Mouse (Mus musculus) MEL (cell line): ENCODE data around the gene Btnl10. TPM values are rescaled to one million over a fixed set of nuclear protein-coding genes. Genes with fewer than 3 reads are reported as not detected.

Source experiments
- DNase-seq: peaks from one replicate; pipeline ENCODE4 v3.0.0; 2011; ENCODE audit warnings: low read depth, low spot score
- H3K27ac ChIP-seq: 2 replicates; pipeline ENCODE4 v1.5.1; 2012; ENCODE audit warnings: low read depth, mild to moderate bottlenecking, control low read depth, low read length, moderate library complexity; ENCODE audit not compliant: control insufficient read depth
- H3K27me3 ChIP-seq, 2 experiments: fragments of 150-350 bp in 1 of 2; sonication (generic) in 1 of 2; 2 replicates each; pipeline ENCODE4 v1.6.1; 2012; ENCODE audit warnings: low read length in 2 of 2, mild to moderate bottlenecking in 2 of 2, improper control_type of control experiment in 1 of 2, moderate library complexity in 1 of 2; ENCODE audit not compliant: insufficient read depth in 2 of 2, control insufficient read depth in 1 of 2
- H3K36me3 ChIP-seq, 2 experiments: 2 replicates each; pipeline ENCODE4 v1.6.1; 2012 to 2014; ENCODE audit warnings: low read length in 2 of 2, improper control_type of control experiment in 1 of 2, inconsistent platforms in 1 of 2, mild to moderate bottlenecking in 1 of 2; ENCODE audit not compliant: insufficient read depth in 2 of 2, control insufficient read depth in 1 of 2
- H3K4me1 ChIP-seq, 2 experiments: fragments of 150-350 bp in 1 of 2; sonication (generic) in 1 of 2; 2 replicates each; pipeline ENCODE4 v1.6.1; 2012; ENCODE audit warnings: low read length in 2 of 2, improper control_type of control experiment in 1 of 2, mild to moderate bottlenecking in 1 of 2; ENCODE audit not compliant: insufficient read depth in 2 of 2, control insufficient read depth in 1 of 2
- H3K4me3 ChIP-seq, 2 experiments: fragments of 150-350 bp in 1 of 2; sonication (generic) in 1 of 2; 2 replicates each; pipeline ENCODE4 v1.5.1; 2012; ENCODE audit warnings: low read depth in 2 of 2, low read length in 2 of 2, mild to moderate bottlenecking in 2 of 2, moderate library complexity in 2 of 2, control low read depth in 1 of 2, improper control_type of control experiment in 1 of 2; ENCODE audit not compliant: control insufficient read depth in 1 of 2, insufficient read depth in 1 of 2
- H3K79me2 ChIP-seq: 2 replicates; pipeline ENCODE4 v1.6.1; 2012; ENCODE audit warnings: mild to moderate bottlenecking, low read length, moderate library complexity; ENCODE audit not compliant: control insufficient read depth, poor library complexity, insufficient read depth
- H3K9ac ChIP-seq: 2 replicates; pipeline ENCODE4 v1.6.1; 2012; ENCODE audit warnings: low read depth, mild to moderate bottlenecking, control low read depth, low read length, moderate library complexity; ENCODE audit not compliant: control insufficient read depth, poor library complexity, severe bottlenecking
- H3K9me3 ChIP-seq: fragments of 150-350 bp; sonication (generic); replicated peaks from 2 replicates; pipeline ENCODE4 v1.6.1; 2012; ENCODE audit warnings: mild to moderate bottlenecking, low read length, improper control_type of control experiment, moderate library complexity; ENCODE audit not compliant: insufficient read depth
- CHD1 ChIP-seq: IDR thresholded peaks from 2 replicates; pipeline ENCODE4 v1.6.1; 2012; ENCODE audit warnings: low read depth, mild to moderate bottlenecking, inconsistent platforms, low read length, improper control_type of control experiment
- CHD2 ChIP-seq: IDR thresholded peaks from 2 replicates; pipeline ENCODE4 v1.6.1; 2011; ENCODE audit warnings: low read length, improper control_type of control experiment
- CTCF ChIP-seq, 3 experiments: IDR thresholded peaks in 2 of 3; conservative IDR thresholded peaks in 1 of 3; 2 replicates each; pipeline ENCODE4 v1.5.1; 2011 to 2012; ENCODE audit warnings: low read length in 3 of 3, low read depth in 2 of 3, mild to moderate bottlenecking in 2 of 3, improper control_type of control experiment in 1 of 3, inconsistent platforms in 1 of 3, mixed read lengths in 1 of 3, moderate library complexity in 1 of 3; ENCODE audit not compliant: control insufficient read depth in 1 of 3, insufficient read depth in 1 of 3, poor library complexity in 1 of 3, severe bottlenecking in 1 of 3
- E2F4 ChIP-seq: IDR thresholded peaks from 2 replicates; pipeline ENCODE4 v1.6.1; 2011; ENCODE audit warnings: low read depth, low read length, improper control_type of control experiment, borderline replicate concordance
- ELF1 ChIP-seq: IDR thresholded peaks from 2 replicates; pipeline ENCODE4 v1.6.1; 2014; ENCODE audit warnings: low read depth, mild to moderate bottlenecking, inconsistent platforms, low read length, improper control_type of control experiment, moderate library complexity
- EP300 ChIP-seq, 2 experiments: IDR thresholded peaks; 2 replicates each; pipeline ENCODE4 v1.6.1; 2011; ENCODE audit warnings: improper control_type of control experiment in 2 of 2, low read length in 2 of 2, low read depth in 1 of 2, mild to moderate bottlenecking in 1 of 2
- ETS1 ChIP-seq: IDR thresholded peaks from 2 replicates; pipeline ENCODE4 v1.6.1; 2012; ENCODE audit warnings: low read depth, mild to moderate bottlenecking, inconsistent platforms, low read length, improper control_type of control experiment, moderate library complexity
- HCFC1 ChIP-seq: IDR thresholded peaks from 2 replicates; pipeline ENCODE4 v1.6.1; 2012; ENCODE audit warnings: low read depth, mild to moderate bottlenecking, inconsistent platforms, low read length, improper control_type of control experiment, moderate library complexity
- KAT2A ChIP-seq: conservative IDR thresholded peaks from 2 replicates; pipeline ENCODE4 v1.6.1; 2012; ENCODE audit warnings: low read depth, low read length, improper control_type of control experiment, inconsistent platforms
- MAFK ChIP-seq: IDR thresholded peaks from 2 replicates; pipeline ENCODE4 v1.6.1; 2011; ENCODE audit warnings: low read depth, mild to moderate bottlenecking, low read length, improper control_type of control experiment, borderline replicate concordance
- MAZ ChIP-seq: IDR thresholded peaks from 2 replicates; pipeline ENCODE4 v1.6.1; 2012; ENCODE audit warnings: low read depth, mild to moderate bottlenecking, inconsistent platforms, low read length, improper control_type of control experiment
- MXI1 ChIP-seq: IDR thresholded peaks from 2 replicates; pipeline ENCODE4 v1.6.1; 2011; ENCODE audit warnings: mild to moderate bottlenecking, low read depth, low read length, improper control_type of control experiment
- MYB ChIP-seq: IDR thresholded peaks from 2 replicates; pipeline ENCODE4 v1.6.1; 2011; ENCODE audit warnings: mild to moderate bottlenecking, low read depth, low read length, improper control_type of control experiment
- MYC ChIP-seq: IDR thresholded peaks from 2 replicates; pipeline ENCODE4 v1.6.1; 2011; ENCODE audit warnings: low read depth, mild to moderate bottlenecking, low read length, improper control_type of control experiment, moderate library complexity
- NELFE ChIP-seq: IDR thresholded peaks from 2 replicates; pipeline ENCODE4 v1.6.1; 2011; ENCODE audit warnings: low read depth, low read length, improper control_type of control experiment
- NRF1 ChIP-seq: IDR thresholded peaks from 2 replicates; pipeline ENCODE4 v1.6.1; 2014; ENCODE audit warnings: low read depth, mild to moderate bottlenecking, inconsistent platforms, low read length, improper control_type of control experiment, moderate library complexity; ENCODE audit not compliant: poor library complexity, insufficient read depth, severe bottlenecking
- POLR2A ChIP-seq, 2 experiments: IDR thresholded peaks; 2 replicates each; pipeline ENCODE4 v1.6.1; 2011 to 2012; ENCODE audit warnings: low read length in 2 of 2, mild to moderate bottlenecking in 2 of 2, control low read depth in 1 of 2, improper control_type of control experiment in 1 of 2, low read depth in 1 of 2, moderate library complexity in 1 of 2; ENCODE audit not compliant: control insufficient read depth in 1 of 2, insufficient read depth in 1 of 2, poor library complexity in 1 of 2
- POLR2AphosphoS5 ChIP-seq: IDR thresholded peaks from 2 replicates; pipeline ENCODE4 v1.6.1; 2012; ENCODE audit warnings: low read depth, borderline replicate concordance, mild to moderate bottlenecking, inconsistent platforms, low read length, moderate library complexity, mixed read lengths
- RAD21 ChIP-seq: IDR thresholded peaks from 2 replicates; pipeline ENCODE4 v1.6.1; 2011; ENCODE audit warnings: mild to moderate bottlenecking, low read depth, low read length, improper control_type of control experiment
- SIN3A ChIP-seq: IDR thresholded peaks from 2 replicates; pipeline ENCODE4 v1.6.1; 2012; ENCODE audit warnings: low read length, improper control_type of control experiment, inconsistent platforms
- SMC3 ChIP-seq: IDR thresholded peaks from 2 replicates; pipeline ENCODE4 v1.6.1; 2011; ENCODE audit warnings: low read depth, low read length, improper control_type of control experiment
- TBP ChIP-seq: IDR thresholded peaks from 2 replicates; pipeline ENCODE4 v1.8.0; 2011; ENCODE audit warnings: low read depth, low read length, improper control_type of control experiment
- TCF12 ChIP-seq: IDR thresholded peaks from 2 replicates; pipeline ENCODE4 v1.6.1; 2014; ENCODE audit warnings: low read depth, mild to moderate bottlenecking, inconsistent platforms, low read length, improper control_type of control experiment, moderate library complexity
- USF1 ChIP-seq: IDR thresholded peaks from 2 replicates; pipeline ENCODE4 v1.6.1; 2014; ENCODE audit warnings: low read depth, mild to moderate bottlenecking, inconsistent platforms, low read length, improper control_type of control experiment, moderate library complexity
- USF2 ChIP-seq, 2 experiments: IDR thresholded peaks; 2 replicates each; pipeline ENCODE4 v1.6.1; 2011 to 2012; ENCODE audit warnings: improper control_type of control experiment in 2 of 2, low read length in 2 of 2, borderline replicate concordance in 1 of 2, inconsistent platforms in 1 of 2, low read depth in 1 of 2, mild to moderate bottlenecking in 1 of 2; ENCODE audit not compliant: insufficient read depth in 1 of 2
- ZC3H11A ChIP-seq: IDR thresholded peaks from 2 replicates; pipeline ENCODE4 v1.6.1; 2012; ENCODE audit warnings: low read depth, mild to moderate bottlenecking, inconsistent platforms, low read length, improper control_type of control experiment
- ZKSCAN1 ChIP-seq: IDR thresholded peaks from 2 replicates; pipeline ENCODE4 v1.6.1; 2012; ENCODE audit warnings: low read depth, mild to moderate bottlenecking, inconsistent platforms, low read length, improper control_type of control experiment, moderate library complexity
- ZNF384 ChIP-seq: IDR thresholded peaks from 2 replicates; pipeline ENCODE4 v1.6.1; 2012; ENCODE audit warnings: low read depth, mild to moderate bottlenecking, inconsistent platforms, low read length, improper control_type of control experiment
- polyA plus RNA-seq, 2 experiments: library from polyadenylated mRNA; stranded (reverse) in 1 of 2; unstranded in 1 of 2; fragments of >175 nt in 1 of 2; fragments of >200 nt in 1 of 2; gene quantifications; 2 replicates each; pipeline versions ENCODE4 v1.2.1 to v1.2.4; 2012; ENCODE audit warnings: low replicate concordance in 2 of 2, low read depth in 1 of 2; ENCODE audit not compliant: insufficient read length in 2 of 2, insufficient read depth in 1 of 2, missing spikeins in 1 of 2
- total RNA-seq: library from RNA; depleted of rRNA; stranded (reverse); fragments of 300-350 nt; gene quantifications from 2 replicates; pipeline ENCODE4 v1.2.3, GENCODE M21; 2012

The Btnl10 gene
- total and polyA plus RNA-seq, 3 experiments: 0.92 to 1.7 TPM; not detected in 1

GRCm38 (mm10) chr11:58913776-58914175, 3.9 kb upstream of the Btnl10 start:
- H3K9me3 ChIP-seq: no peaks in the 10 kb centered on the region
- no peak overlapping the region for H3K4me3 ChIP-seq
- peaks cover 0 to 16% of the 10 kb centered on the region in 2 experiments; a peak in 2 of 4 replicates for H3K36me3 ChIP-seq
- H3K27me3 ChIP-seq: no peaks in the 10 kb centered on the region; a peak in 1 of 4 replicates
- no peak for TF ChIP-seq USF1
- TF ChIP-seq MAFK: no peak
- TF ChIP-seq CHD2: no peak
- TF ChIP-seq NELFE: no peak
- TF ChIP-seq ZNF384: no peak
- TF ChIP-seq NRF1: no peak
- TF ChIP-seq ZKSCAN1: no peak
- TF ChIP-seq USF2 (IDR thresholded peaks at IDR 0.05; ENCODE audit: borderline replicate concordance in 1 of 2, insufficient read depth in 1 of 2, low read depth in 1 of 2, low read length in 2 of 2): no peak
- TF ChIP-seq ETS1: no peak
- TF ChIP-seq KAT2A: no peak
- no peak for TF ChIP-seq RAD21
- TF ChIP-seq ZC3H11A: no peak
- no peak for TF ChIP-seq MXI1
- no peak for TF ChIP-seq TBP
- no peak for TF ChIP-seq CTCF (IDR thresholded peaks at IDR 0.05 in 2 of 3, conservative IDR thresholded peaks at IDR 0.05 in 1 of 3; ENCODE audit: control insufficient read depth in 1 of 3, insufficient read depth in 1 of 3, low read depth in 2 of 3, low read length in 3 of 3, poor library complexity in 1 of 3, severe bottlenecking in 1 of 3)
- no peak for TF ChIP-seq HCFC1
- TF ChIP-seq E2F4: no peak
- no peak for TF ChIP-seq POLR2AphosphoS5
- TF ChIP-seq TCF12: no peak
- TF ChIP-seq, all 39 proteins: peak for 0
- no peak overlapping the region for H3K27ac ChIP-seq
- H3K9ac ChIP-seq: no peak overlapping the region; the same call in 1 of the 2 replicates
- peaks cover 8 to 24% of the 10 kb centered on the region in 2 experiments for H3K4me1 ChIP-seq
- H3K79me2 ChIP-seq: no peaks in the 10 kb centered on the region
- no peak for DNase-seq

GRCm38 (mm10) chr11:58914461-58915028, 3.2 kb upstream of the Btnl10 start:
- H3K27me3 ChIP-seq: no peaks in the 10 kb centered on the region; a peak in 1 of 4 replicates
- peaks cover 8 to 24% of the 10 kb centered on the region in 2 experiments for H3K4me1 ChIP-seq
- peak; percentile 83 for DNase-seq
- TF ChIP-seq MXI1 (no peak), POLR2A (IDR thresholded peaks at IDR 0.05; ENCODE audit: control insufficient read depth in 1 of 2, insufficient read depth in 1 of 2, low read depth in 1 of 2, low read length in 2 of 2, poor library complexity in 1 of 2) (no peak), MAFK (no peak), E2F4 (no peak), NELFE (peak; percentile 38; the same call in 1 of the 2 replicates), ETS1 (no peak), CHD1 (no peak), CTCF (IDR thresholded peaks at IDR 0.05 in 2 of 3, conservative IDR thresholded peaks at IDR 0.05 in 1 of 3; ENCODE audit: control insufficient read depth in 1 of 3, insufficient read depth in 1 of 3, low read depth in 2 of 3, low read length in 3 of 3, poor library complexity in 1 of 3, severe bottlenecking in 1 of 3) (peak; percentile 50 to 72 (median 71)), ZC3H11A (peak; percentile 40; the same call in 1 of the 2 replicates), TBP (0 out of 2 replicates have a peak, but pooled peaks have one; percentile 33), NRF1 (no peak), RAD21 (peak; percentile 62), USF1 (no peak), EP300 (IDR thresholded peaks at IDR 0.05; ENCODE audit: low read depth in 1 of 2, low read length in 2 of 2) (no peak), SMC3 (peak; percentile 46), ZNF384 (no peak), USF2 (IDR thresholded peaks at IDR 0.05; ENCODE audit: borderline replicate concordance in 1 of 2, insufficient read depth in 1 of 2, low read depth in 1 of 2, low read length in 2 of 2) (no peak), CHD2 (no peak), ELF1 (no peak), MAZ (no peak), MYC (no peak), MYB (0 out of 2 replicates have a peak, but pooled peaks have one; percentile 16), SIN3A (peak; percentile 67; the same call in 1 of the 2 replicates)

More at GRCm38 (mm10) chr11:58914461-58915028, 3.2 kb upstream of the Btnl10 start:
- peak overlapping the region; percentile 29 to 86 for H3K4me3 ChIP-seq
- H3K9ac ChIP-seq: peak overlapping the region; percentile 73
- peaks cover 0 to 16% of the 10 kb centered on the region in 2 experiments; a peak in 2 of 4 replicates for H3K36me3 ChIP-seq
- no peak overlapping the region for H3K27ac ChIP-seq
- no peaks in the 10 kb centered on the region for H3K9me3 ChIP-seq
- no peaks in the 10 kb centered on the region for H3K79me2 ChIP-seq
